Mouse (Mus musculus): ENCODE results near the gene Ap5b1.

- TF ChIP-seq POLR2A (IDR thresholded peaks at IDR 0.05; ENCODE audit: low read depth, low read length): no peak
- no peak for TF ChIP-seq CTCF (IDR thresholded peaks at IDR 0.05; ENCODE audit: extremely low read depth, insufficient read length, insufficient replicate concordance, low read depth, low read length)
Observed at GRCm38 (mm10) chr19:5561886-5562285, 5.9 kb upstream of the Ap5b1 start.
